Mouse (Mus musculus): ENCODE measurements at regions not wholly inside any gene's neighbourhood (a gene's known extent, or its start where the extent isn't known, plus 50 kb on each side); places are given as distances from the start of the nearest gene placed in this dataset.

DNA sequence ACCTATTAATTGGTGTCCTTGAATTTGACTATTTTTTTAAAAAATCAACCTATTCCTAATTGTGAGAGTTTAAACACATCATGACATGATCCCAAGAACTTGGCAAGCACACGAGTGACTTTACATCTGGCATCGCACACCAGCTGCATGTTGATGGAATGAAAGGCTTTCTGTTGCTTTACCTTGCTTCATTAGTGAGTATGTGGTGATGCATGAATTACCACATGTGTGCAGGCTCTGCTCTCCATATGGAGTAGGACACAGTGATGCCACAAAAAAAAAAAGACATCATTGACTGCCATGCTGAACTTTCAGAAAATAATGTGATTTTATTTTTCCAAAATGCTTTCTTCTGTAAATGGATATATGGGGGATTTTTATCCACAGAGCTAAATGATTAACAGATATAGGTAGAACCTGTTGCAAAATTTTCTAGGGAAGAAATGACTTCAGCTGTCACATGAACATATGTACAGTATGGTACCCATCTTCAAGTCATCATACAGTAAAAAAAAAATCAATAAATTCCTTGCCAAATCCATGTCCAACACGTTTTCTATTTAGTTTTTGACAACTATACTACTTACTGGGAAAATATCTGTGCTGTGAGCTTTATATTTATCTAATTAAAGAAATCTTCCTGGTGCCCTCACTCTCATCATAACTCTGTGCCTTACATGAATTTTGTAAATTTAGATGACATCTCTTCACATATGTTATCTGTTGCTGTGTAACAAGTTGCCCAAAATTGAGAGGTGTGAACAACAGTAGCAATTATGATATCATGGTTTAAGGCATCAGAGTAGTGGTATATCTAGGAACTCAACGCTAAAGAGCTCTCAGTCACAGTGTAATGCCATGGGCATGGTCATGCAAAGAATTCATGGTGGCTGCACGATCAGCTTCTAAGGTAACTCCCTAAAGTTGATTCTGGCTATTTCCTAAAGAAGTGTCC lies 84.0 kb upstream of the Arrdc3 start:
- WGBS: 76% methylated on average over 5 of the region's 5 CpGs
- DNase-seq (ENCODE audit: low spot score): no peak
- H3K27me3 ChIP-seq (ENCODE audit: insufficient read depth, low read length): no peaks in the 10 kb centered on the region
- no peak overlapping the region for H3K9ac ChIP-seq (ENCODE audit: low read depth, low read length)
- no peak overlapping the region for H3K4me2 ChIP-seq (ENCODE audit: low read length)
- no peak overlapping the region for H3K27ac ChIP-seq
- H3K4me1 ChIP-seq (replicated peaks; ENCODE audit: insufficient read depth, low read length): no peaks in the 10 kb centered on the region
- TF ChIP-seq CTCF (IDR thresholded peaks at IDR 0.05; ENCODE audit: low read depth): no peak
- no peak overlapping the region for H3K4me3 ChIP-seq (replicated peaks; ENCODE audit: low read depth, low read length)
- H3K36me3 ChIP-seq (ENCODE audit: insufficient read depth, low read length): no peaks in the 10 kb centered on the region
- ATAC-seq (replicated peaks; ENCODE audit: low FRiP score, low read depth): no peak
- no peaks in the 10 kb centered on the region for H3K9me3 ChIP-seq (replicated peaks; ENCODE audit: low read length)

DNA sequence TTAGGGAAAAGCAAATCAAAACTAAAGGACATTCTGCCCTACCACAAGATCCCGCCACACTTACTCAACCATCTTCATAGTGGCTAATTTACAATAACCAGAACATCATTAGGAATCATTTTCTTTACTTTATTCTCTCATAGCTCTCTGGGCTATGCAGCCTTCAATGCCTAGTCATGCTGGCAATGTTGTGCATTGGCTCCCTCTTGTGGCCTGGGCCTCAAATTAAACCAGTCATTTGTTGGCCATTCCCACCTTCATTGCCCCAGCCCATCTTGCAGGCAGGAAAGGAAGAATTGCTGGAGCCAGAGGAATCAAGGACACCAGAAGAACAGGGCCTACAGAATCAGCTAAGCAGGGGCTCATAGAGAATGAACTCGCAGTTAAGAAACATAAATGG lies 77.0 kb upstream of the Arrdc3 start:
- Histone ChIP-seq H3K27me3 (ENCODE audit: insufficient read depth, low read length) (no peaks in the 10 kb centered on the region), H3K4me3 (replicated peaks; ENCODE audit: low read depth, low read length) (no peak overlapping the region), H3K9me3 (replicated peaks; ENCODE audit: low read length) (no peaks in the 10 kb centered on the region), H3K27ac (no peak overlapping the region), H3K9ac (ENCODE audit: low read depth, low read length) (no peak overlapping the region), H3K36me3 (ENCODE audit: insufficient read depth, low read length) (no peaks in the 10 kb centered on the region), H3K4me2 (ENCODE audit: low read length) (no peak overlapping the region), H3K4me1 (replicated peaks; ENCODE audit: insufficient read depth, low read length) (no peaks in the 10 kb centered on the region)
- peak; percentile 80 for TF ChIP-seq CTCF (IDR thresholded peaks at IDR 0.05; ENCODE audit: low read depth)
- 43% methylated on average over 2 of the region's 2 CpGs for WGBS
- DNase-seq (ENCODE audit: low spot score) (peak; percentile 67), ATAC-seq (replicated peaks; ENCODE audit: low FRiP score, low read depth) (0 out of 2 replicates have a peak, but pooled peaks have one; percentile 54)

GRCm38 (mm10) chr13:80827037-80827471 lies 56.1 kb upstream of the Arrdc3 start:
- no peaks in the 10 kb centered on the region for H3K4me1 ChIP-seq (replicated peaks; ENCODE audit: insufficient read depth, low read length)
- no peak overlapping the region for H3K9ac ChIP-seq (ENCODE audit: low read depth, low read length)
- no peak overlapping the region for H3K4me3 ChIP-seq (replicated peaks; ENCODE audit: low read depth, low read length)
- H3K27me3 ChIP-seq (ENCODE audit: insufficient read depth, low read length): no peaks in the 10 kb centered on the region
- no peaks in the 10 kb centered on the region for H3K36me3 ChIP-seq (ENCODE audit: insufficient read depth, low read length)
- no peak for DNase-seq (ENCODE audit: low spot score)
- no peak for ATAC-seq (replicated peaks; ENCODE audit: low FRiP score, low read depth)
- H3K27ac ChIP-seq: no peak overlapping the region
- no peaks in the 10 kb centered on the region for H3K9me3 ChIP-seq (replicated peaks; ENCODE audit: low read length)
- H3K4me2 ChIP-seq (ENCODE audit: low read length): no peak overlapping the region
- no peak for TF ChIP-seq CTCF (IDR thresholded peaks at IDR 0.05; ENCODE audit: low read depth)
